In the genomic region with DNA sequence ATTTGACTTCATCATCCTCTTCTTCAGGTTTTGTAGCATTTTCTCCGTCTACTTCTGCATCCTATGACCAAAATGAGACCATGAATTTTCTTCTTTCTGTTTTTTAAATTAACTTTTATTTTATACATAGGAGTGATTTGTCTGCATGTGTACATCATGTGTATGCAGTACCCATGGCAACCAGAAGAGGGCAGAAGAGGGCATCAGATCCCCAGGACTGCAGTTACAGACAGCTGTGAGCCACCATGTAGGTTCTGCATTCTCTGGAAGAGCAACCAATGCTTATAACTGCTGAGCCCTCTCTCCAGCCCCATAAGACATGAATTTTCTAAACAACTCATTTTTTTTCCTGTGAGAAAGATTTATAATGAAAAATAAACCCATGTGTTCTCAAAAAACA, we compare ENCODE assay signal across 10 mouse cellular contexts. TPM values are rescaled to one million over a fixed set of nuclear protein-coding genes. Genes with fewer than 3 reads are reported as not detected.
A peak's percentile ranks its signal among the peaks of the same experiment; 100 is the strongest.
DNase-seq lines count a peak whose midpoint lies in the region; TF ChIP-seq lines count a peak whose summit lies in the region.
"Had no signal": no experiment of that assay in that cellular context is flagged by ENCODE, and none has a peak within 500 bp of the region (broad histone marks: within the 10 kb centered on the region; RNA-seq: fewer than 3 reads in every experiment).

No protein-coding gene starts in this region.

- H3K9ac ChIP-seq in MEL (ENCODE audit: control insufficient read depth, low read depth, low read length, poor library complexity, severe bottlenecking), result no peak overlapping the region
- H3K9ac ChIP-seq: heart, embryonic 15.5 days had no signal

- H3K4me3 ChIP-seq in layer of hippocampus, adult 2 months, result no peak overlapping the region
- no peak overlapping the region for H3K4me3 ChIP-seq in MEL (ENCODE audit: control insufficient read depth in 1 of 2, insufficient read depth in 1 of 2, low read depth in 2 of 2, low read length in 2 of 2)
- H3K4me3 ChIP-seq: heart, embryonic 15.5 days; megakaryocyte, embryonic 14.5 days had no signal

- no peak for TF ChIP-seq POLR2A in MEL (IDR thresholded peaks at IDR 0.05; ENCODE audit: control insufficient read depth in 1 of 2, insufficient read depth in 1 of 2, low read depth in 1 of 2, low read length in 2 of 2, poor library complexity in 1 of 2)

- H3K79me2 ChIP-seq in MEL (ENCODE audit: control insufficient read depth, insufficient read depth, low read length, poor library complexity), result no peaks in the 10 kb centered on the region

- TF ChIP-seq CTCF in layer of hippocampus, adult 2 months (conservative IDR thresholded peaks at IDR 0.05), result peak; percentile 79
- TF ChIP-seq CTCF in MEL (IDR thresholded peaks at IDR 0.05 in 2 of 3, conservative IDR thresholded peaks at IDR 0.05 in 1 of 3; ENCODE audit: control insufficient read depth in 1 of 3, insufficient read depth in 1 of 3, low read depth in 2 of 3, low read length in 3 of 3, poor library complexity in 1 of 3, severe bottlenecking in 1 of 3), result peak; percentile 64 to 87 (median 78)

- no peaks in the 10 kb centered on the region for H3K36me3 ChIP-seq in MEL (ENCODE audit: control insufficient read depth in 1 of 2, insufficient read depth in 2 of 2, low read length in 2 of 2)
- H3K36me3 ChIP-seq: heart, embryonic 15.5 days had no signal

- no peaks in the 10 kb centered on the region for H3K9me3 ChIP-seq in MEL (replicated peaks; ENCODE audit: insufficient read depth, low read length)
- H3K9me3 ChIP-seq: heart, embryonic 15.5 days; megakaryocyte, embryonic 14.5 days had no signal

- peak; percentile 72 to 77 for DNase-seq in cerebellum, postnatal 10 days
- DNase-seq in cerebellum, adult 8-10 months, result no peak
- peak in 1 of 2 experiments; percentile 45 for DNase-seq in layer of hippocampus, adult 2 months (ENCODE audit: low spot score in 2 of 2)
- DNase-seq in layer of hippocampus, adult 9-10 months (ENCODE audit: low spot score), result no peak
- peak; percentile 84 for DNase-seq in MEL (ENCODE audit: low read depth, low spot score)
- peak; percentile 42 for DNase-seq in embryo, embryonic 9.5 days (ENCODE audit: extremely low spot score)
- DNase-seq in lung, postnatal 14 days, result peak; percentile 23
- peak; percentile 11 to 60 for DNase-seq in thymus, postnatal 10 days (ENCODE audit: low spot score in 2 of 2)

- H3K4me1 ChIP-seq in MEL (ENCODE audit: control insufficient read depth in 1 of 2, insufficient read depth in 2 of 2, low read length in 2 of 2), result no peaks in the 10 kb centered on the region
- H3K4me1 ChIP-seq: heart, embryonic 15.5 days; megakaryocyte, embryonic 14.5 days had no signal

- peak; percentile 47 for TF ChIP-seq RAD21 in MEL (IDR thresholded peaks at IDR 0.05; ENCODE audit: low read depth, low read length)

- H3K27ac ChIP-seq in layer of hippocampus, adult 2 months, result no peak overlapping the region
- H3K27ac ChIP-seq in MEL (ENCODE audit: control insufficient read depth, low read depth, low read length), result no peak overlapping the region
- H3K27ac ChIP-seq: heart, embryonic 15.5 days had no signal

- peaks cover 0 to 3% of the 10 kb centered on the region in 2 experiments; a peak in 1 of 4 replicates for H3K27me3 ChIP-seq in MEL (ENCODE audit: control insufficient read depth in 1 of 2, insufficient read depth in 2 of 2, low read length in 2 of 2)
- H3K27me3 ChIP-seq: heart, embryonic 15.5 days; megakaryocyte, embryonic 14.5 days had no signal

- TF ChIP-seq EP300 in MEL (IDR thresholded peaks at IDR 0.05; ENCODE audit: low read depth in 1 of 2, low read length in 2 of 2), result no peak

TF ChIP-seq in MEL, 35 proteins besides CTCF, POLR2A, EP300 and RAD21:
- TF ChIP-seq E2F4 (IDR thresholded peaks at IDR 0.05; ENCODE audit: borderline replicate concordance, low read depth, low read length) (no peak), POLR2AphosphoS2 (IDR thresholded peaks at IDR 0.05; ENCODE audit: low read length) (no peak), SMC3 (IDR thresholded peaks at IDR 0.05; ENCODE audit: low read depth, low read length) (peak; percentile 49), NRF1 (IDR thresholded peaks at IDR 0.05; ENCODE audit: insufficient read depth, low read depth, low read length, poor library complexity, severe bottlenecking) (no peak), ETS1 (IDR thresholded peaks at IDR 0.05; ENCODE audit: low read depth, low read length) (no peak), MAZ (IDR thresholded peaks at IDR 0.05; ENCODE audit: low read depth, low read length) (no peak), GABPA (IDR thresholded peaks at IDR 0.05; ENCODE audit: low read depth, low read length) (no peak), TCF12 (IDR thresholded peaks at IDR 0.05; ENCODE audit: low read depth, low read length) (no peak), CHD2 (IDR thresholded peaks at IDR 0.05; ENCODE audit: low read length) (no peak), TBP (IDR thresholded peaks at IDR 0.05; ENCODE audit: low read depth, low read length) (no peak), RCOR1 (IDR thresholded peaks at IDR 0.05; ENCODE audit: low read depth, low read length) (no peak), MXI1 (IDR thresholded peaks at IDR 0.05; ENCODE audit: low read depth, low read length) (no peak), ZC3H11A (IDR thresholded peaks at IDR 0.05; ENCODE audit: low read depth, low read length) (peak; percentile 42), ZMIZ1 (IDR thresholded peaks at IDR 0.05; ENCODE audit: low read depth, low read length) (no peak)

RNA-seq across cellular contexts. Expression of gene Psmc2, which starts 28.9 kb away (rescaled TPM):
- total RNA-seq in layer of hippocampus, adult 2 months (2021), result 100 to 1,000 TPM; 116 to 118 TPM
- total RNA-seq in MEL (2012; rRNA removed), result 297 and 330 TPM in 2 replicates
- polyA plus RNA-seq in MEL (2012; ENCODE audit: insufficient read depth in 1 of 2, insufficient read length in 2 of 2, low read depth in 1 of 2, low replicate concordance in 2 of 2, missing spikeins in 1 of 2), result 100 to 1,000 TPM; 316 to 356 TPM

RNA-seq across cellular contexts. Expression of gene Dnajc2, which starts 28.9 kb away (rescaled TPM):
- total RNA-seq in layer of hippocampus, adult 2 months (2021), result 10 to 100 TPM; 28.0 to 34.1 TPM
- total RNA-seq in MEL (2012; rRNA removed), result 197 and 211 TPM in 2 replicates
- 100 to 1,000 TPM in 1 of 2 experiments, 10 to 100 TPM in 1; 64.7 to 199 TPM for polyA plus RNA-seq in MEL (2012; ENCODE audit: insufficient read depth in 1 of 2, insufficient read length in 2 of 2, low read depth in 1 of 2, low replicate concordance in 2 of 2, missing spikeins in 1 of 2)

RNA-seq across cellular contexts. Expression of gene Slc26a5, which starts 51.4 kb away (rescaled TPM):
- total RNA-seq in layer of hippocampus, adult 2 months (2021), result not detected
- total RNA-seq in MEL (2012; rRNA removed), result not detected in 2 replicates
- polyA plus RNA-seq in MEL (2012; ENCODE audit: insufficient read depth in 1 of 2, insufficient read length in 2 of 2, low read depth in 1 of 2, low replicate concordance in 2 of 2, missing spikeins in 1 of 2), result not detected
- polyA plus RNA-seq: heart, embryonic 15.5 days had no signal

Comparison
In these comparisons a context has a peak if more than half of its experiments do, and no peak if none do; other contexts are left out.
1. DNase-seq: peak in cerebellum, postnatal 10 days (2 of 2), MEL (single experiment), embryo, embryonic 9.5 days (single experiment), lung, postnatal 14 days (single experiment) and thymus, postnatal 10 days (2 of 2); none in cerebellum, adult 8-10 months (single experiment) and layer of hippocampus, adult 9-10 months (single experiment).